Mouse (Mus musculus) fibroblast of lung, adult 2 months (primary cell): ENCODE results near the gene Rnh1.

ENCODE experiments used
- DNase-seq: peaks from one replicate; pipeline ENCODE4 v3.0.0-alpha.2; 2011; ENCODE audit warnings: low read depth

Rnh1 gene

GRCm38 (mm10) chr7:141172116-141173006 is at the start of gene Rnh1:
Rnh1 (minus strand) TSS chr7:141172857.
- DNase-seq: peak; percentile 88

- no peak for DNase-seq
Observed at GRCm38 (mm10) chr7:141222126-141222467, 49.4 kb upstream of the Rnh1 start.

- peak; percentile 94 for DNase-seq
Observed at GRCm38 (mm10) chr7:141221249-141222125, 48.8 kb upstream of the Rnh1 start.

- DNase-seq: no peak
Observed at GRCm38 (mm10) chr7:141220377-141220776, 47.7 kb upstream of the Rnh1 start.

- DNase-seq: no peak
Observed at GRCm38 (mm10) chr7:141219558-141220099, 47.0 kb upstream of the Rnh1 start.

- DNase-seq: no peak
Observed at GRCm38 (mm10) chr7:141218557-141219133, 46.0 kb upstream of the Rnh1 start.

- no peak for DNase-seq
Observed at GRCm38 (mm10) chr7:141218141-141218540, 45.5 kb upstream of the Rnh1 start.

- DNase-seq: no peak
Observed at GRCm38 (mm10) chr7:141217343-141218013, 44.8 kb upstream of the Rnh1 start.

- no peak for DNase-seq
Observed at GRCm38 (mm10) chr7:141216894-141217293, 44.2 kb upstream of the Rnh1 start.

- no peak for DNase-seq
Observed at GRCm38 (mm10) chr7:141215880-141216733, 43.5 kb upstream of the Rnh1 start.

GRCm38 (mm10) chr7:141215101-141215879 is 42.6 kb upstream of the Rnh1 start, which contains the start of gene Rassf7:
Rassf7 (plus strand) TSS chr7:141215860.
- peak; percentile 44 for DNase-seq

- no peak for DNase-seq
Observed at GRCm38 (mm10) chr7:141214310-141214709, 41.7 kb upstream of the Rnh1 start.

GRCm38 (mm10) chr7:141213605-141214235 is 41.1 kb upstream of the Rnh1 start, which contains the start of gene Lmntd2:
Lmntd2 (minus strand) TSS chr7:141214080.
- no peak for DNase-seq

GRCm38 (mm10) chr7:141213133-141213532 is 40.5 kb upstream of the Rnh1 start:
- no peak for DNase-seq

GRCm38 (mm10) chr7:141210606-141211131 is 38.0 kb upstream of the Rnh1 start:
- no peak for DNase-seq

- no peak for DNase-seq
Observed at GRCm38 (mm10) chr7:141210137-141210536, 37.5 kb upstream of the Rnh1 start.

- no peak for DNase-seq
Observed at GRCm38 (mm10) chr7:141209526-141209925, 36.9 kb upstream of the Rnh1 start.

GRCm38 (mm10) chr7:141206182-141206937 is 33.7 kb upstream of the Rnh1 start:
- DNase-seq: no peak
